Mouse (Mus musculus) hindbrain, embryonic 14.5 days (tissue): ENCODE results near the gene Atp6v0e. TPM values are rescaled to one million over a fixed set of nuclear protein-coding genes. Genes with fewer than 3 reads are reported as not detected.

Source experiments
- ATAC-seq: fragments of 200-750 bp; cut with Nextera tagmentation; 2 replicates; pipeline ENCODE4 v1.8.0; 2017; ENCODE audit warnings: moderate number of reproducible peaks, mild to moderate bottlenecking, moderate TSS enrichment, moderate library complexity; ENCODE audit not compliant: low FRiP score
- DNase-seq: peaks from one replicate; pipeline ENCODE4 v3.0.0-alpha.2; 2015; ENCODE audit warnings: low spot score
- H3K27ac ChIP-seq: fragments of 300-500 bp; sonication (generic); 2 replicates; pipeline ENCODE4 v1.5.1; 2014; ENCODE audit warnings: mild to moderate bottlenecking, moderate library complexity
- H3K27me3 ChIP-seq: fragments of 300-500 bp; sonication (generic); 2 replicates; pipeline ENCODE4 v1.6.1; 2014; ENCODE audit warnings: mild to moderate bottlenecking, low read length, mixed read lengths; ENCODE audit not compliant: control insufficient read depth, insufficient read depth
- H3K36me3 ChIP-seq: fragments of 300-500 bp; sonication (generic); replicated peaks from 2 replicates; pipeline ENCODE4 v1.6.1; 2014; ENCODE audit not compliant: control insufficient read depth, insufficient read depth
- H3K4me1 ChIP-seq: fragments of 300-500 bp; sonication (generic); replicated peaks from 2 replicates; pipeline ENCODE4 v1.6.1; 2014; ENCODE audit warnings: antibody characterized with exemption, low read length, mixed read lengths; ENCODE audit not compliant: control insufficient read depth, insufficient read depth
- H3K4me2 ChIP-seq: fragments of 300-500 bp; sonication (generic); replicated peaks from 2 replicates; pipeline ENCODE4 v1.6.1; 2014; ENCODE audit warnings: mild to moderate bottlenecking, moderate library complexity
- H3K4me3 ChIP-seq: fragments of 300-500 bp; sonication (generic); replicated peaks from 2 replicates; pipeline ENCODE4 v1.5.1; 2014; ENCODE audit warnings: mild to moderate bottlenecking, low read length
- H3K9ac ChIP-seq: fragments of 300-500 bp; sonication (generic); 2 replicates; pipeline ENCODE4 v1.6.1; 2014
- H3K9me3 ChIP-seq: fragments of 300-500 bp; sonication (generic); 2 replicates; pipeline ENCODE4 v1.6.1; 2016; ENCODE audit warnings: low read length; ENCODE audit not compliant: control insufficient read depth
- WGBS: fragments of 180-500 bp; shearing (Covaris S2); extraction: QIAGEN DNeasy Blood & Tissue Kit; methylation state at CpG from one replicate; pipeline ENCODE4 v1.1.7; 2014; 5-methylcytosine and 5-hydroxymethylcytosine counted together
- polyA plus RNA-seq: library from polyadenylated mRNA; unstranded; fragments of >200 nt; fragmentation: Nextera tagmentation; extraction: Ambion mirVana; gene quantifications from 2 replicates; pipeline ENCODE4 v1.2.1, GENCODE M21; 2014

The Atp6v0e gene
- polyA plus RNA-seq, 1 experiment from 2014 or later: 106 TPM

- WGBS: 90% methylated on average over 5 of the region's 5 CpGs
- ATAC-seq (no peak), DNase-seq (no peak)
- no peak overlapping the region for H3K27ac ChIP-seq
- no peak overlapping the region for H3K9ac ChIP-seq
- H3K36me3 ChIP-seq: peaks cover 16% of the 10 kb centered on the region; the same call in 1 of the 2 replicates
- no peak overlapping the region for H3K4me3 ChIP-seq
- H3K27me3 ChIP-seq: no peaks in the 10 kb centered on the region
- no peak overlapping the region for H3K4me2 ChIP-seq
- 0 out of 2 replicates have a peak, but pooled peaks cover 10% of the 10 kb centered on the region for H3K4me1 ChIP-seq
- no peaks in the 10 kb centered on the region for H3K9me3 ChIP-seq
Measured at GRCm38 (mm10) chr17:26690236-26690635, 27.2 kb downstream of the Atp6v0e start.

GRCm38 (mm10) chr17:26691110-26691509 is 28.1 kb downstream of the Atp6v0e start:
- 85% methylated on average over 7 of the region's 7 CpGs for WGBS
- Histone ChIP-seq H3K4me2 (no peak overlapping the region), H3K27ac (no peak overlapping the region), H3K4me3 (no peak overlapping the region), H3K9ac (no peak overlapping the region), H3K9me3 (no peaks in the 10 kb centered on the region), H3K4me1 (0 out of 2 replicates have a peak, but pooled peaks cover 10% of the 10 kb centered on the region), H3K27me3 (no peaks in the 10 kb centered on the region), H3K36me3 (peaks cover 20% of the 10 kb centered on the region)
- ATAC-seq (no peak), DNase-seq (no peak)

- WGBS: 69% methylated on average over 7 of the region's 7 CpGs
- no peak overlapping the region for H3K9ac ChIP-seq
- H3K9me3 ChIP-seq: no peaks in the 10 kb centered on the region
- DNase-seq (no peak), ATAC-seq (no peak)
- H3K27me3 ChIP-seq: no peaks in the 10 kb centered on the region
- H3K36me3 ChIP-seq: peaks cover 34% of the 10 kb centered on the region
- no peak overlapping the region for H3K27ac ChIP-seq
- 0 out of 2 replicates have a peak, but pooled peaks cover 8% of the 10 kb centered on the region for H3K4me1 ChIP-seq
- H3K4me3 ChIP-seq: no peak overlapping the region
- H3K4me2 ChIP-seq: no peak overlapping the region
Measured at GRCm38 (mm10) chr17:26693424-26693823, 30.4 kb downstream of the Atp6v0e start.

GRCm38 (mm10) chr17:26694171-26694570 is 31.1 kb downstream of the Atp6v0e start:
- Histone ChIP-seq H3K27me3 (no peaks in the 10 kb centered on the region), H3K36me3 (peaks cover 41% of the 10 kb centered on the region), H3K9me3 (no peaks in the 10 kb centered on the region), H3K9ac (no peak overlapping the region), H3K4me2 (no peak overlapping the region), H3K27ac (no peak overlapping the region), H3K4me1 (0 out of 2 replicates have a peak, but pooled peaks cover 6% of the 10 kb centered on the region), H3K4me3 (no peak overlapping the region)
- no peak for ATAC-seq
- DNase-seq: no peak
- 80% methylated on average over 7 of the region's 7 CpGs for WGBS

- Histone ChIP-seq H3K36me3 (peaks cover 52% of the 10 kb centered on the region), H3K4me3 (no peak overlapping the region), H3K4me1 (no peaks in the 10 kb centered on the region), H3K27ac (no peak overlapping the region), H3K9ac (no peak overlapping the region), H3K4me2 (no peak overlapping the region), H3K27me3 (no peaks in the 10 kb centered on the region), H3K9me3 (no peaks in the 10 kb centered on the region)
- DNase-seq (no peak), ATAC-seq (no peak)
- 98% methylated on average over 3 of the region's 3 CpGs for WGBS
Measured at GRCm38 (mm10) chr17:26695193-26695592, 32.2 kb downstream of the Atp6v0e start.

GRCm38 (mm10) chr17:26698846-26699245 is 35.8 kb downstream of the Atp6v0e start:
- Histone ChIP-seq H3K36me3 (peaks cover 65% of the 10 kb centered on the region), H3K9ac (no peak overlapping the region), H3K4me1 (no peaks in the 10 kb centered on the region), H3K27ac (no peak overlapping the region), H3K4me2 (no peak overlapping the region), H3K9me3 (no peaks in the 10 kb centered on the region), H3K4me3 (no peak overlapping the region), H3K27me3 (no peaks in the 10 kb centered on the region)
- ATAC-seq: no peak
- WGBS: 86% methylated on average over 5 of the region's 5 CpGs
- no peak for DNase-seq

GRCm38 (mm10) chr17:26699819-26700616 is 37.0 kb downstream of the Atp6v0e start:
- Histone ChIP-seq H3K4me2 (no peak overlapping the region), H3K36me3 (peaks cover 64% of the 10 kb centered on the region), H3K9ac (no peak overlapping the region), H3K4me3 (no peak overlapping the region), H3K9me3 (no peaks in the 10 kb centered on the region), H3K27me3 (no peaks in the 10 kb centered on the region), H3K4me1 (no peaks in the 10 kb centered on the region), H3K27ac (no peak overlapping the region)
- ATAC-seq (no peak), DNase-seq (no peak)
- 96% methylated on average over 10 of the region's 10 CpGs for WGBS

GRCm38 (mm10) chr17:26701565-26701964 is 38.5 kb downstream of the Atp6v0e start:
- 74% methylated on average over 13 of the region's 13 CpGs for WGBS
- Histone ChIP-seq H3K27me3 (no peaks in the 10 kb centered on the region), H3K9ac (no peak overlapping the region), H3K36me3 (peaks cover 49% of the 10 kb centered on the region), H3K9me3 (no peaks in the 10 kb centered on the region), H3K27ac (no peak overlapping the region), H3K4me1 (no peaks in the 10 kb centered on the region), H3K4me3 (no peak overlapping the region), H3K4me2 (no peak overlapping the region)
- DNase-seq (no peak), ATAC-seq (no peak)

- no peaks in the 10 kb centered on the region for H3K4me1 ChIP-seq
- WGBS: 89% methylated on average over 4 of the region's 4 CpGs
Measured at GRCm38 (mm10) chr17:26702621-26703020, 39.6 kb downstream of the Atp6v0e start.

More at GRCm38 (mm10) chr17:26702621-26703020, 39.6 kb downstream of the Atp6v0e start:
- DNase-seq: no peak
- H3K9ac ChIP-seq: no peak overlapping the region
- H3K4me2 ChIP-seq: no peak overlapping the region
- H3K27ac ChIP-seq: no peak overlapping the region
- H3K36me3 ChIP-seq: peaks cover 40% of the 10 kb centered on the region
- ATAC-seq: no peak
- H3K27me3 ChIP-seq: no peaks in the 10 kb centered on the region
- no peaks in the 10 kb centered on the region for H3K9me3 ChIP-seq
- no peak overlapping the region for H3K4me3 ChIP-seq
